8 mouse cellular contexts compared by ENCODE assay signal in genomic region chr10:121701296-121702248, GRCm38 (mm10). TPM values are rescaled to one million over a fixed set of nuclear protein-coding genes. Genes with fewer than 3 reads are reported as not detected.
A peak's percentile ranks its signal among the peaks of the same experiment; 100 is the strongest.
DNase-seq lines count a peak whose midpoint lies in the region; ATAC-seq lines count a peak whose summit lies in the region.

No protein-coding gene starts in this region.

- H3K4me2 ChIP-seq in neural tube, embryonic 11.5 days (ENCODE audit: low read depth), result no peak overlapping the region
- H3K4me2 ChIP-seq in neural tube, embryonic 15.5 days, result no peak overlapping the region

- DNase-seq in adrenal gland, adult (ENCODE audit: inconsistent age in 2 of 2, low spot score in 1 of 2), result peak; percentile 16 to 83
- no peak for DNase-seq in adrenal gland, adult 8-10 months
- peak; percentile 60 for DNase-seq in neural tube, embryonic 11.5 days (ENCODE audit: low spot score)
- peak; percentile 10 for DNase-seq in cerebellum, adult 8-10 months
- peak; percentile 75 to 83 for DNase-seq in heart, postnatal 10 days
- DNase-seq in layer of hippocampus, postnatal 14 days (ENCODE audit: low spot score in 2 of 2), result peak; percentile 40 to 71
- peak; percentile 60 for DNase-seq in retina, postnatal 1 day

- H3K4me3 ChIP-seq in neural tube, embryonic 11.5 days (ENCODE audit: low read depth, low read length), result no peak overlapping the region
- no peak overlapping the region for H3K4me3 ChIP-seq in neural tube, embryonic 15.5 days (replicated peaks)

- intact Hi-C loops in heart, postnatal 10 days (cut with DNase I), result loop anchor here (1.0 to 10.0 kb wide), 3 partner anchors 63 to 351 kb away; no protein-coding TSS in a partner anchor

- 0 out of 2 replicates have a peak, but pooled peaks have one; percentile 13 for ATAC-seq in neural tube, embryonic 11.5 days (ENCODE audit: insufficient read depth, low FRiP score, low TSS enrichment)
- ATAC-seq in neural tube, embryonic 15.5 days (ENCODE audit: low FRiP score), result no peak

- H3K9ac ChIP-seq in neural tube, embryonic 11.5 days (ENCODE audit: low read length), result no peak overlapping the region
- H3K9ac ChIP-seq in neural tube, embryonic 15.5 days (replicated peaks), result no peak overlapping the region

- H3K36me3 ChIP-seq in neural tube, embryonic 11.5 days (ENCODE audit: control insufficient read depth, insufficient read depth, low read length), result no peaks in the 10 kb centered on the region
- no peaks in the 10 kb centered on the region for H3K36me3 ChIP-seq in neural tube, embryonic 15.5 days

- no peaks in the 10 kb centered on the region for H3K4me1 ChIP-seq in neural tube, embryonic 11.5 days (ENCODE audit: control insufficient read depth, insufficient read depth, low read length)
- no peaks in the 10 kb centered on the region for H3K4me1 ChIP-seq in neural tube, embryonic 15.5 days

- H3K27ac ChIP-seq in neural tube, embryonic 11.5 days (ENCODE audit: low read depth, low read length), result no peak overlapping the region
- no peak overlapping the region for H3K27ac ChIP-seq in neural tube, embryonic 15.5 days (replicated peaks)

- no peaks in the 10 kb centered on the region for H3K27me3 ChIP-seq in neural tube, embryonic 11.5 days (ENCODE audit: control insufficient read depth, insufficient read depth, low read length)
- no peaks in the 10 kb centered on the region for H3K27me3 ChIP-seq in neural tube, embryonic 15.5 days (replicated peaks)

- no peaks in the 10 kb centered on the region for H3K9me3 ChIP-seq in neural tube, embryonic 11.5 days (ENCODE audit: control insufficient read depth, low read length)
- H3K9me3 ChIP-seq in neural tube, embryonic 15.5 days (replicated peaks), result no peaks in the 10 kb centered on the region

- 69% methylated on average over 11 of the region's 11 CpGs for WGBS in neural tube, embryonic 11.5 days
- WGBS in neural tube, embryonic 15.5 days, result 61% methylated on average over 11 of the region's 11 CpGs

RNA-seq across cellular contexts. Expression of gene BC048403, which starts 38.2 kb away (rescaled TPM):
- total RNA-seq in adrenal gland, adult 8-10 months (2022), result 10 to 100 TPM in 2 of 4 experiments, 1 to 10 TPM in 2; 7.3 to 13.3 (median 10.3) TPM
- 2.7 and 2.9 TPM in 2 replicates for polyA plus RNA-seq in neural tube, embryonic 11.5 days (2014; fragmentation: Nextera tagmentation; extraction: Ambion mirVana)
- polyA plus RNA-seq in neural tube, embryonic 15.5 days (2015; fragmentation: Nextera tagmentation; extraction: Ambion mirVana), result 2.3 and 2.8 TPM in 2 replicates
- total RNA-seq in heart, postnatal 10 days (2021), result 1 to 10 TPM; 2.5 to 2.7 TPM
- 1 to 10 TPM; 7.6 to 8.1 TPM for total RNA-seq in layer of hippocampus, postnatal 14 days (2021)
